Mouse (Mus musculus) adrenal gland, postnatal 25 days (tissue): ENCODE measurements at regions not wholly inside any gene's neighbourhood (a gene's known extent, or its start where the extent isn't known, plus 50 kb on each side); places are given as distances from the start of the nearest gene placed in this dataset.

Experiments used
- DNase-seq: peaks from one replicate; pipeline ENCODE4 v3.0.0; 2021; ENCODE audit warnings: mixed read lengths

GRCm38 (mm10) chr1:69746575-69747290 is 59.7 kb upstream of the Ikzf2 start:
- DNase-seq: no peak

DNA sequence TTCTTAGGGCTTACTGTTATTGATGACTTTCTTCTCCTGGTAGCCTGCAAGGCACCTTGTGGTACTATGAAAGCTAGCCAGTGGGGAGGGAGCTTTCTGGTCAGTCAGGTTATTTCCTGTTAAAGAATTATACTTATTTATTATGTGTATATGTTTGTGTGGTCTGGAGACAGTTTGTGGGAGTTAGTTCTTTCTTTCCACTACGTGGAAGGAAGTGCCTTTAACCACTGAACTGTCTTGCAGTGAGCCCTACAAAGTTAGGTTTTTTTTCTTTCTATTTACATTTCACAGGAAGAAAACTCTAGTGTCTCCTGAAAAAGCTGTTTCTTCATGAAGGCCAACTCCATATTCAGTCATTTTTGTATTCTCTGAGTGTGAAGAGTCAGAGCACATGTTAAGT is 65.7 kb upstream of the Ikzf2 start:
- DNase-seq: no peak

DNA sequence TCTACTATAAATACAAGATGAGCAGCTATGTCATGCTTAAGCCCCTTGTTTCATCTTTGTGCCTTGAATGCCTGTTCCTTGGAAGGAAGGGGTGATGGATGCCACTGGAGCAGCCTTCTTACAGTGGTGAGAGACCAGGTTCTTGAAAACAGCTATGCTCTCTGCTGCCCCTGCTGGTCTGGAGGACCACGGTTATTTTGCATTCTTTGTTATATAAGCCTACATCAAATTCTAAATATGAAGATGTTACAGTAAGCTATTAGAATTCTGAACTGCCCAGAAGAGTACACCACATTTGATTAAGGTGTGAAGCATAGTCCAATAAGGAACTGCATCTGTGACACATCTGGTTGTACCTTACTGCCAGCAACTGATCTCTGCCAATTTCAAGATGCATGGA is 69.1 kb upstream of the Spag16 start:
- no peak for DNase-seq

DNA sequence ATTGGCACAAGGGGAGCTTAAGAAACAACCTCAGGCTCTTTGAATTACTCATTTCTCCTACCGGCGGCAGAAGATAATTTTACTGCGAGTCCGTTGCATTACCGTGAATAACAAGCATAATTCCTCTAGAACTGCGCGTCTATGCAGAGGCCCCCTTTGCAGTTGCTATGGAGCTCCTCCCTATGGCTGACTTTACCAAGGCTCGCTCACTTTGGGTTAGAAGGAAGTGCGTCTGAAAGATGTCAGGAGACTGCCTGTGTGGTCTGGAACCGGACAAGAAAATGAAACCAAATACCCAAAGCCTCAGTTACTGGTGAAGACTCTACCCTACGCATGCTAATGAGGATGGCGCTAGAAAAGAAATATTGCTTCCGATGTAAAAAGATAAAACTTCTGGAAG is 67.2 kb upstream of the Spag16 start:
- no peak for DNase-seq

DNA sequence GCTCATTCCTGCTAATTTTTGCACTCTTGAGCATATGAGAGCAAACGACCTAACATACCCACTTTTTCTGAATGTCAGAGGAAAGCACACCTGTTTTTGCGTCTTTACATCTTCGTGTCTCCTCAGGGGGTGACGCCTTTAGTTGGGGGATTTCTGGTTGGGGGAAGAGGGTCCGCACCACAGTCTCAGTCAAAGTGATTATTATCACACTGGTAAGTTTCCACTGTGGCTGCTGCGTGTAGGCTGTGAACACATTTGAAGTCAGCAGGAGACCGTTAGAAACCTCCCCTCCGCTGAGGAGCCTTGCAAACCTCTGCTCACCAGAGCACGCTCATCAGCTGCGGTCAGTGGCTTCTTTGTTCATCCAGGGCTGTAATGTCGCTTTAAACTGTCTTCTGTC is 58.1 kb upstream of the Spag16 start:
- no peak for DNase-seq

DNA sequence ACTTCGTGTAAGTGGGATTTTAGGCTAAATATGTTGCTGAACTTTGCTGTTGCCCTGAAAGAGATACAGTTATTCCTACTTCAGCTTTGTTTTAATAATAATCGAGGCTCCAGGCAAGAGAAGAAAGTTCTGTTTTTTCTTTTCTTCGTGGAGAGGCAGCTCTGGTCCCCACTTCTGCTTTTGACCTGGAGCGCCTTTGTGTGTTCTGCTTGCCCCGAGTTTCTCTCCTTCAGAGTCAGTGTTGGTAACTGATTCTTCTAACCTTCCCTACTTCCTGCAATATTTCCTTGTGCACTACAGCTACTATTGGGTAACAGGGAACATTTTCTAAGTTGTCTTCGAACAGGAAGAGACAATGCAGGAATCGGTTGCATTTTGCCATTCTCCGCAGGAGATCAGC is 56.6 kb upstream of the Spag16 start:
- DNase-seq: no peak

DNA sequence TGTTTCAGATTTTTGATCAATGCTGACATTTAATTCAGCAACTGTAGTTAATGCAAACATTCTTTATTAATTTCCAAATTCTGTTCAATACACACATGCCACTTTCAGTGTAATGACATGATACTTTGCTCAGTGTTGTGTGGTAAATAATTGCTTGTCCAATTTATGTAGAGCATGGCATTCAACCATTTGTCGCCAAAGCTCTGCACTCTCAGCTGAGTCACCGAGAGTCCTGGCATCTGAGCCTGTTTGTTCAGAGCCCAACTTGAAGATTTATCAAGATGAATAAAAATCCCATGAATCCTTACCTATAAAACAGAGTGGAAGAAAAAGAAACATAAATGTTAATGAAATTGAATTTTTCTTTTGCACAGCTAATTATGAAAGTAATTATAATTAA is 55.3 kb upstream of the Spag16 start:
- DNase-seq: peak; percentile 8

DNA sequence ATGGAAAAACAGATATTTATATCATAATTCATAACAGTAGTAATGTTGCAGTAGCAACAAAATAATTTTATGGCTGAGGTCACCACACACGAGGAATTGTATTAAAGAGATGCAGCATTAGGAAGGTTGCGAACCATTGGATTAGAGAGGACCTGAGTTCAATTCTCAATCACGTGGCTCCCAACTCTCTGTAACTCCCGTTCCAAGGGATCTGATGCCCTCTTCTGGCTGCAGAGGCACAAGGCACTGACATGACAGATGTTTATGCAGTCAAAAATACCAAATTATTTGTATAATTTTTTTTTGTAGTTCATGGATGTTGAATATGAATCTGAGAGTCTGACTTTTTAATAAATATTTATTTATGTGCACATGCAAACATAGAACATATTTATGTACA is 51.2 kb upstream of the Spag16 start:
- DNase-seq: no peak
